Mouse (Mus musculus) hindbrain, embryonic 15.5 days (tissue): ENCODE results near the gene Clec16a. TPM values are rescaled to one million over a fixed set of nuclear protein-coding genes. Genes with fewer than 3 reads are reported as not detected.

ENCODE experiments used
- ATAC-seq: fragments of 200-750 bp; cut with Nextera tagmentation; 2 replicates; pipeline ENCODE4 v1.8.0; 2017; ENCODE audit warnings: low read depth, moderate number of reproducible peaks, moderate TSS enrichment; ENCODE audit not compliant: low FRiP score
- H3K27ac ChIP-seq: fragments of 300-500 bp; sonication (generic); replicated peaks from 2 replicates; pipeline ENCODE4 v1.5.1; 2015; ENCODE audit warnings: mild to moderate bottlenecking, inconsistent platforms
- H3K27me3 ChIP-seq: fragments of 300-500 bp; sonication (generic); 2 replicates; pipeline ENCODE4 v1.6.1; 2015; ENCODE audit warnings: control low read depth, inconsistent platforms
- H3K36me3 ChIP-seq: fragments of 300-500 bp; sonication (generic); 2 replicates; pipeline ENCODE4 v1.6.1; 2015; ENCODE audit warnings: control low read depth, inconsistent platforms
- H3K4me1 ChIP-seq: fragments of 300-500 bp; sonication (generic); replicated peaks from 2 replicates; pipeline ENCODE4 v1.6.1; 2015; ENCODE audit warnings: control low read depth, inconsistent platforms
- H3K4me2 ChIP-seq: fragments of 300-500 bp; sonication (generic); 2 replicates; pipeline ENCODE4 v1.6.1; 2015; ENCODE audit warnings: moderate library complexity, mild to moderate bottlenecking, inconsistent platforms
- H3K4me3 ChIP-seq: fragments of 300-500 bp; sonication (generic); 2 replicates; pipeline ENCODE4 v1.5.1; 2015; ENCODE audit warnings: mild to moderate bottlenecking, inconsistent platforms
- H3K9ac ChIP-seq: fragments of 300-500 bp; sonication (generic); 2 replicates; pipeline ENCODE4 v1.6.1; 2015; ENCODE audit warnings: inconsistent platforms
- H3K9me3 ChIP-seq: fragments of 300-500 bp; sonication (generic); 2 replicates; pipeline ENCODE4 v1.6.1; 2016; ENCODE audit warnings: control low read depth, inconsistent platforms
- WGBS: fragments of 180-500 bp; shearing (Covaris S2); methylation state at CpG from one replicate; pipeline ENCODE4 v1.1.7; 2015; 5-methylcytosine and 5-hydroxymethylcytosine counted together
- polyA plus RNA-seq: library from polyadenylated mRNA; unstranded; fragments of >200 nt; fragmentation: Nextera tagmentation; extraction: Ambion mirVana; gene quantifications from 2 replicates; pipeline ENCODE4 v1.2.1, GENCODE M21; 2015

Gene Clec16a
- polyA plus RNA-seq, 1 experiment from 2014 or later, result 70.2 TPM

- Histone ChIP-seq H3K27me3 (no peaks in the 10 kb centered on the region), H3K27ac (no peak overlapping the region), H3K36me3 (no peaks in the 10 kb centered on the region), H3K9ac (no peak overlapping the region), H3K9me3 (no peaks in the 10 kb centered on the region), H3K4me1 (peaks cover 28% of the 10 kb centered on the region), H3K4me2 (peak overlapping the region; percentile 90), H3K4me3 (peak overlapping the region; percentile 70; the same call in 1 of the 2 replicates)
- 50% methylated on average over 1 of the region's 1 CpGs for WGBS
- ATAC-seq, result no peak
These were observed 238.0 kb downstream of the Clec16a start for GRCm38 (mm10) chr16:10783152-10783434.

- Histone ChIP-seq H3K9me3 (no peaks in the 10 kb centered on the region), H3K27ac (no peak overlapping the region), H3K27me3 (no peaks in the 10 kb centered on the region), H3K9ac (no peak overlapping the region; the same call in 1 of the 2 replicates), H3K4me1 (peaks cover 28% of the 10 kb centered on the region), H3K4me2 (peak overlapping the region; percentile 90), H3K36me3 (no peaks in the 10 kb centered on the region), H3K4me3 (peak overlapping the region; percentile 70)
- ATAC-seq, result no peak
- WGBS, result 74% methylated on average over 8 of the region's 8 CpGs
These were observed 238.3 kb downstream of the Clec16a start for GRCm38 (mm10) chr16:10783451-10783850.

DNA sequence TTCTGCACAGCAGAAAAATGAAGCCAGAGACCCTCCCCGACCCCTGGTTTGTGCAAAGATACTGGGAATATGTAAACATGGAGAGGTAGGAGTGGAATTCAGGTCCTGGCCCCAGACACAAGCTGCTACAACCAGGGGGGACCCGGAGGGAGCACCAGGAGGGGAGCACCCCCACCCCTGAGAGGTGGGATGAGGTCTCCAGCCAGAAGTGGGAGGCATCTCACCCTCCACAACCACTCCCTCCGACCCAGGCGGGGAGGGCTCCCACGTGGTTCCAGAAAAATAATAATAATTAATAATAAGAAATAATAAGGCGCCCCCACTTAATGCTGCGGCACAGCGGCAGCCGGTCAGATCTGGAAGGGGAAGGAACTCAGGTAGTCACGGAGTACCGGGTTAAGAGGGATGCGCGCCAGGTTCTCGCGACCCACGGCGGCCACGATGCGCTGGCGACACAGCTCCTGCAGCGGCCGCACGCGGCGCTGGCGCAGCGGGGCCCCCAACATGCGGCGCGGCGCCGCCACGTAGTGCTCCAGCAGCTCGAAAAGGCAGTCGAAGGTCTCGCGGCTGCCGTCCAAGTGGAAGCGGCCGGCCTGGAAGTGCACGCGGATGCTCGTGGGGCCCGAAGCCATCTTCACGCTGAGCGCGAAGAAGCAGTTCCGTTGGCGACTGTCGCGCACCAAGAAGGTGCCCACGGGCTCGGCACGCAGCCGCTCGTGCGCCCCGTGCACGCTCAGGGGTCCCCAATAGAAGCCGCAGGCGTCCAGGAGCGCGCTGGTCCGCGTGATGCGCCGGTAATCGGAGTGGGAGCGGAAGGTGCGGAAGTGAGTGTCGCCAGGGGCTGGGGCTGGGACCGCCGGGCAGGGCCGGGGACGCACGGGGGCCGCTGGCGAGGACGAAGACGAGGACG is 239.0 kb downstream of the Clec16a start:
- no peaks in the 10 kb centered on the region for H3K27me3 ChIP-seq
- 3% methylated on average over 81 of the region's 81 CpGs for WGBS
- H3K9me3 ChIP-seq, result no peaks in the 10 kb centered on the region
- H3K9ac ChIP-seq, result peak overlapping the region; percentile 51
- H3K27ac ChIP-seq, result peak overlapping the region; percentile 95
- H3K4me2 ChIP-seq, result peak overlapping the region; percentile 90
- no peak for ATAC-seq
- H3K36me3 ChIP-seq, result no peaks in the 10 kb centered on the region
- H3K4me3 ChIP-seq, result peak overlapping the region; percentile 70
- peaks cover 28% of the 10 kb centered on the region for H3K4me1 ChIP-seq

- peak overlapping the region; percentile 90 for H3K4me2 ChIP-seq
- peak overlapping the region; percentile 95 for H3K27ac ChIP-seq
- ATAC-seq, result peak; percentile 90
- H3K36me3 ChIP-seq, result no peaks in the 10 kb centered on the region
- under 1% methylated on average over 54 of the region's 55 CpGs for WGBS
- no peaks in the 10 kb centered on the region for H3K9me3 ChIP-seq
- H3K4me1 ChIP-seq, result peaks cover 28% of the 10 kb centered on the region
- H3K9ac ChIP-seq, result peak overlapping the region; percentile 51
- H3K27me3 ChIP-seq, result no peaks in the 10 kb centered on the region
- peak overlapping the region; percentile 70 for H3K4me3 ChIP-seq
These were observed 239.7 kb downstream of the Clec16a start for GRCm38 (mm10) chr16:10784793-10785370.

- WGBS, result under 1% methylated on average over 59 of the region's 59 CpGs
- peak; percentile 88 for ATAC-seq
These were observed 240.5 kb downstream of the Clec16a start, which contains the start of gene Socs1 for GRCm38 (mm10) chr16:10785371-10786231. Gene Socs1, minus strand, starts transcription at chr16:10785536.

DNA sequence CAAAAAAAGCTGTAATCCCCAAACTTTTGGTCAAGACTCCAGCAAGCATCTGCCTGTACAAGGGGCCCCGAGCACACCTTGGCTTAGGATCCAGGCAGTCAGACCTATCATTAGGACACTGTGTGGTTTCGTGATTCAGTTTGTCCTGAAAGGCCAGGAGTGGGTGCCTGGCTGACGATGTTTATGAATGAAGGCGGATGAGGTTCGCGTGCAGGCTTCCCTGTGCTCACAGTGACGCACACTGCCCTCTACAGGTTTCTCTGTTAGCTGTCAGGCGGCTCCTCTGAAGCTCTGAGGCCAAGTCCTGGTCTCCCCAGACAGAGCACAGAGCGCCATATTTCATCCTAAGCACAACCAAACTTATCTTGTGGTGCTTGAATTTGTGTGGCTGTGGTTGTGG is 241.1 kb downstream of the Clec16a start:
- H3K4me2 ChIP-seq, result peak overlapping the region; percentile 90
- peak overlapping the region; percentile 95 for H3K27ac ChIP-seq
- H3K9me3 ChIP-seq, result no peaks in the 10 kb centered on the region
- H3K4me3 ChIP-seq, result peak overlapping the region; percentile 70
- H3K9ac ChIP-seq, result peak overlapping the region; percentile 51
- H3K27me3 ChIP-seq, result no peaks in the 10 kb centered on the region
- peaks cover 28% of the 10 kb centered on the region for H3K4me1 ChIP-seq
- H3K36me3 ChIP-seq, result no peaks in the 10 kb centered on the region
- WGBS, result 1% methylated on average over 9 of the region's 9 CpGs
- peak; percentile 32 for ATAC-seq

More at GRCm38 (mm10) chr16:10785371-10786231, 240.5 kb downstream of the Clec16a start, which contains the start of gene Socs1:
- peak within 1 kb of the TSS; percentile 95 for H3K27ac ChIP-seq
- H3K4me3 ChIP-seq, result peak within 1 kb of the TSS; percentile 70
- H3K4me1 ChIP-seq, result peaks cover 28% of the 10 kb centered on the region
- H3K9me3 ChIP-seq, result no peaks in the 10 kb centered on the region
- peak within 1 kb of the TSS; percentile 90 for H3K4me2 ChIP-seq
- H3K36me3 ChIP-seq, result no peaks in the 10 kb centered on the region
- H3K9ac ChIP-seq, result peak within 1 kb of the TSS; percentile 51
- no peaks in the 10 kb centered on the region for H3K27me3 ChIP-seq

DNA sequence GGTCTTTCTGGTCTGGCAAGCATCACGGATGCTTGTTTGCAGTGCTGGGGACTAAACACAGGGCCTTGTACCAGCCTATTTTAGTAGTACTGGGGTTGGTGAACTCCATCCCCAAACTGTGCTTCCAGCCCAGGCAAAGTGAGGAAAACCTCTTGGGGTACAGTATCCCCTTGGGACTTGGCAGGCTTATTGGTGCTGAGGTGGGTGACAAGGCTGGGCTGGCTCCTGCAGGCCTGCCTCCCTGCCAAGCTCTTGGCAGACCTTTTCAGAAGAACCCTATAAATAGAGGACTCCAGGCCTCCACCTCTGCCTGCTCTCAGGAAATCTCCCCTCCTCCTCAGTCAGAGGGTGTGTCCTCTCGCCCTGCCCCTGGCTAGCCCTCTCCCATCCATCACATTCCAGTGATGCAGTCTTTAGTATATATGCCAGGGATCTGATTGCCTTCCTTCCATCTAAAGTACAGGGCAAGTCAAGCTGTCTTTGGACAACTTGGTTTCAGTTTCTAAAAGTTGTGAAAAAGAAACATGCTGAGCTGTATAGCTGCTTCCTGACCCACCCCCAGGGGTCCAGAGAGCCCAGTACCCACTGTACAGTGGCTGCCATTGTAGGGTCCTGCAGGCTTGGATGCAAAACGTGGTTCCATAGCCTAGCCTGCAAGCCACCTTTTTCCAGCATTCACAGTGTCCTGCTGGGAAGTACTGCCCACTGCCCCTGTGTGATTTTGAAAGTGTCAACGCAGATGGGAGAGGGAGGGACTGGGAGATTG is 241.8 kb downstream of the Clec16a start:
- WGBS, result 61% methylated on average over 4 of the region's 4 CpGs
- Histone ChIP-seq H3K27me3 (no peaks in the 10 kb centered on the region), H3K4me1 (peaks cover 28% of the 10 kb centered on the region), H3K9ac (no peak overlapping the region), H3K4me3 (no peak overlapping the region), H3K9me3 (no peaks in the 10 kb centered on the region), H3K36me3 (no peaks in the 10 kb centered on the region), H3K27ac (0 out of 2 replicates have a peak overlapping the region, but pooled peaks have one; percentile 7), H3K4me2 (peak overlapping the region; percentile 90; the same call in 1 of the 2 replicates)
- ATAC-seq, result no peak

DNA sequence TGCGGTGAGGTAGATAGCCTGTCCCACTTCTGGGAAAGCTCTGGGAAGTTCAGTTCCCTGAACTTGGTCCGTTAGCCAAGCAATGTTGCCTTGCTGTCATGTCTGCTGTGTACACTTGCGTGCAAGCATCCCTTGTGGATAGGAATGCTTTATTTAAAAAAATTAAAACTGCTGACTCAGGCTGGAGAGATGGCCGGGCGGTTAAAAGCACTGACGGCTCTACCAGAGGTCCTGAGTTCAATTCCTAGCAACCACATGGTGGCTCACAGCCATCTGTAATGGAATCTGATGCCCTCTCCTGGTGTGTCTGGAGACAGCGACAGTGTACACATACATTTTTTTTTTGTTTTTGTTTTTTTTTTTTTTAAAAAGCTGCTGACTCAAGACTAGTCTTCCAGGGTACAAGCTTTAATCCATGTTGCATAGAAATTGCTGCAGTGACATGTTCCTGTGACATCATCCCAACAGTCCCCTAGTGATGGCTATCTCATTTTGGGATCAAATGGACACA is 242.5 kb downstream of the Clec16a start:
- Histone ChIP-seq H3K36me3 (no peaks in the 10 kb centered on the region), H3K27me3 (no peaks in the 10 kb centered on the region), H3K9me3 (no peaks in the 10 kb centered on the region), H3K4me1 (peaks cover 24% of the 10 kb centered on the region), H3K4me2 (no peak overlapping the region), H3K9ac (no peak overlapping the region), H3K4me3 (no peak overlapping the region), H3K27ac (no peak overlapping the region)
- 78% methylated on average over 7 of the region's 7 CpGs for WGBS
- no peak for ATAC-seq

DNA sequence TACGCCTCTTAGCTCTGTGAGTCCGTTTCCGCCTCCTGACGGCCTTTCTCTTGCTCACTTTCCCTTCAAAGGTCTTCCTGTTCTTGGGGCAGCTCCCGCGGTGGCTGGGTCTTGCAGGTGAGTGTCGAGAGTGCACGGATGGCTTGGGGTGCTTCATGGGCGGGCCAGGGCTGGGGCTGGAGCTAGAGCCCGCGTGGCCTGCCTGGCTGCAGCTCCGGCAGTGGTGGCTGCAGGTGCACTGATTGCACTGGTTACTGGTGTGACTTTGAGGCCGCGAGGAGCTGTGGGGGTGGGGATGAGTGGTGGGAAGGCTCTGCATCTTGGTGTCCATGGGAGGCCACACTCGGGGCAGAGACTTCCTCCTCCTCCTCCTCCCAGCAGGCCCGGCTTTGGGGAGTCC is 243.1 kb downstream of the Clec16a start, which contains the start of gene Tnp2:
Gene Tnp2 (minus strand): TSS at position 390 of the 400 bp plus-strand sequence.
- Histone ChIP-seq H3K9me3 (no peaks in the 10 kb centered on the region), H3K9ac (no peak within 1 kb of the TSS), H3K27ac (no peak within 1 kb of the TSS), H3K4me1 (peaks cover 18% of the 10 kb centered on the region), H3K4me2 (no peak within 1 kb of the TSS), H3K4me3 (no peak within 1 kb of the TSS), H3K27me3 (no peaks in the 10 kb centered on the region), H3K36me3 (no peaks in the 10 kb centered on the region)
- ATAC-seq, result no peak
- WGBS, result 58% methylated on average over 16 of the region's 16 CpGs

DNA sequence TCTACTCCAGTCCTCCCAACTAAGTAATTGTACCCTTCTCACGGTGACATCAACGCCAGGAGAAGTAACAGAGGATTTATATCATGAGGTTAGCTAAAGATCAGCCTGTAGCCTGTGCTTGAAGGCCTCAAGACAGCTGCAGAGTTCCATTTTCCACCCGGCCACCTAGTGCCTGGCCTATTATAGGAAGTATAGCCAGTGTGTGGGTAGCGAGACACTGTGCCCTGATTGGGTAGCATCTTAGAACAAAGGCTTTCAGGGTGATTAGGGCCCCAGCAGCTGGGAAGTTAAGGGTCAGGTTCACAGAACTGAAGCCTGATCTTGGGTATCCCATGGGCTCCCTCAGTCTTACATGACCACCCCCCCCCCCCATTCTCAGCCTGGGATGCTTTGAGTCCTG is 243.7 kb downstream of the Clec16a start:
- WGBS, result 68% methylated on average over 4 of the region's 4 CpGs
- Histone ChIP-seq H3K4me2 (no peak overlapping the region), H3K9ac (no peak overlapping the region)

DNA sequence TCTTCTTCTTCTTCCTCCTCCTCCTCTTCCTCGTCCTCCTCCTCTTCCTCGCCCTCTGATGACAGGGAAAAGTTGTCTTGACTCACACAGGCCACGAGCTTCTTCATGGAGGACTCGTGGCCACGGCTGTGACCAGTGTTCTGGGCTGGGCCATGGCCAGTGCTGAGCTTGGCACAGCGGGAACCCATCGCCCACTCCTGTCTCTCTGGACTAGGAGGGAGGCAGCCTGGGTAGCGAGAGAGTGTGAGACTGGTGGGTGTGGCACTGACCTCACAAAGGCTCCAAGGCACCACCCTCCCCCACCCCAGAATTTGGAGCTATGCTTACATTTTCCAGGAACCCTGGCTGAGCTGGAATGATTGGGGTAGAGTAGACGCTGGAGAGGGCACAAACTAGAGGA is 245.6 kb downstream of the Clec16a start, which contains the start of gene Prm3:
Gene Prm3 (minus strand): TSS at position 213 of the 400 bp plus-strand sequence.
- Histone ChIP-seq H3K27me3 (0 out of 2 replicates have a peak, but pooled peaks cover 2% of the 10 kb centered on the region), H3K4me1 (peaks cover 6% of the 10 kb centered on the region), H3K9me3 (no peaks in the 10 kb centered on the region), H3K36me3 (no peaks in the 10 kb centered on the region), H3K9ac (no peak within 1 kb of the TSS), H3K27ac (no peak within 1 kb of the TSS), H3K4me3 (no peak within 1 kb of the TSS), H3K4me2 (no peak within 1 kb of the TSS)
- WGBS, result 74% methylated on average over 9 of the region's 9 CpGs
- no peak for ATAC-seq

More for the DNA sequence above, 243.7 kb downstream of the Clec16a start:
- peaks cover 14% of the 10 kb centered on the region for H3K4me1 ChIP-seq
- H3K4me3 ChIP-seq, result no peak overlapping the region
- no peak overlapping the region for H3K27ac ChIP-seq
- no peaks in the 10 kb centered on the region for H3K36me3 ChIP-seq
- H3K27me3 ChIP-seq, result no peaks in the 10 kb centered on the region
- no peak for ATAC-seq
- no peaks in the 10 kb centered on the region for H3K9me3 ChIP-seq
